Mouse (Mus musculus): ENCODE results near the gene Pkn1. TPM values are rescaled to one million over a fixed set of nuclear protein-coding genes. Genes with fewer than 3 reads are reported as not detected.
A peak's percentile ranks its signal among the peaks of the same experiment; 100 is the strongest.

Pkn1 gene
- polyA plus RNA-seq, 1 experiment from 2014 or later, result 35.1 TPM

DNA sequence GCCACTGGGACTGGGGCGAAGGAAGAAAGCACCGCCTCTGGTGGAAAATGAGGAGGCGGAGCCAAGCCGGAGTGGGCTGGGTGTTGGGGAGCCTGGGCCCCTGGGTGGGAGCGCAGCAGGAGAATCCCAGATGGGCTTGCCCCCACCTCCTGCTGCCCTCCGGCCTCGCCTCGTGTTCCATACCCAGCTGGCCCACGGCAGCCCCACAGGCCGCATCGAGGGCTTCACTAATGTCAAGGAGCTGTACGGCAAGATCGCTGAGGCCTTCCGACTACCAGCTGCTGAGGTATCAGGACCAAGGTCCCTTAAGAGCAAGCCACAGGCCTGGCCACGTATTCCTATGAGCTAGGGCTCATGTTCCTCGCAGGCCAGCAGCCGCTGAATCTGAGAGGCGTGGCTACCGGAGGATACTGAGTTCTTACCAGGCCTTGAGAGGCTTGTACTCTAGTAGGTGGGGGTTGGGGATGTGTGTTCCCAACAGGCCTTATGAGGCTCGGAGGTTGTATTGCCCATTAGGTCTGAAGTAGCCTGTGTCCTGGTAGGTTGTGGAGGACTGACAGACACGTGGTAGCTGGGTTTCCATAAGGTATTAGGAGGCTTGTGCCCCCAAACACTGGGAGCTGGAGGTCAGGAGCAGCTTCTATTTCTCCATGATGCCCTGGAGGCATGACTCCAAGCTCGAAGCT is 37.8 kb downstream of the Pkn1 start:
- H3K4me1 ChIP-seq, result peaks cover 52% of the 10 kb centered on the region
- H3K9ac ChIP-seq, result no peak overlapping the region

DNA sequence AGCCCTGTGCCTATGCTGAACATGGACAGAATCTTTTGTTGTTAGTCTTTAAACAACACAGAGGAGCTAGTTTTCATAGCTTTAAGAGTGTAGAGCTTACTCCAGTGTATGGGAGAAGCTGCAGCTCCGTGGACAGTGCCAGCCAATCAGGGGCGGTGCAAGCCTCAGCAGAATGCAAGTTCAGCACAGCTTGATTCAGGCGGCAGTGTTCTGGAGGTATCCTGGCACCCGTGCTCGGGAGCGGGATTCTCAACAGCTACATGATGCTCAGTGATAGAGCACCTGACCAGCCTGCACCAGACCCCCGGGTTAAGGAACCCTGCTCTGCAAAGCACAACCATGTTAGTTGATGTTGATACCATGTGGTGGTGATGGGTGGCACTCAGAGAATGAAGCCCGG is 38.4 kb downstream of the Pkn1 start:
- H3K4me3 ChIP-seq, result 0 out of 2 replicates have a peak overlapping the region, but pooled peaks have one; percentile 1
- H3K4me1 ChIP-seq, result peaks cover 46% of the 10 kb centered on the region
- 10% methylated on average over 8 of the region's 8 CpGs for WGBS
- no peaks in the 10 kb centered on the region for H3K9me3 ChIP-seq
- peak overlapping the region; percentile 37; the same call in 1 of the 2 replicates for H3K27ac ChIP-seq
- H3K9ac ChIP-seq, result no peak overlapping the region
- ATAC-seq (ENCODE audit: insufficient number of reproducible peaks, insufficient read depth, low FRiP score, low TSS enrichment), result 0 out of 2 replicates have a peak, but pooled peaks have one; percentile 7
- peaks cover 20% of the 10 kb centered on the region for H3K36me3 ChIP-seq
- no peaks in the 10 kb centered on the region for H3K27me3 ChIP-seq
- H3K4me2 ChIP-seq (replicated peaks), result peak overlapping the region; percentile 28

More for the DNA sequence above, 37.8 kb downstream of the Pkn1 start:
- 8% methylated on average over 22 of the region's 22 CpGs for WGBS
- 0 out of 2 replicates have a peak overlapping the region, but pooled peaks have one; percentile 1 for H3K4me3 ChIP-seq
- no peaks in the 10 kb centered on the region for H3K27me3 ChIP-seq
- H3K36me3 ChIP-seq, result peaks cover 20% of the 10 kb centered on the region
- H3K9me3 ChIP-seq, result no peaks in the 10 kb centered on the region
- peak overlapping the region; percentile 50 for H3K27ac ChIP-seq
- peak; percentile 29; the same call in 1 of the 2 replicates for ATAC-seq (ENCODE audit: insufficient number of reproducible peaks, insufficient read depth, low FRiP score, low TSS enrichment)
- H3K4me2 ChIP-seq (replicated peaks), result peak overlapping the region; percentile 28

DNA sequence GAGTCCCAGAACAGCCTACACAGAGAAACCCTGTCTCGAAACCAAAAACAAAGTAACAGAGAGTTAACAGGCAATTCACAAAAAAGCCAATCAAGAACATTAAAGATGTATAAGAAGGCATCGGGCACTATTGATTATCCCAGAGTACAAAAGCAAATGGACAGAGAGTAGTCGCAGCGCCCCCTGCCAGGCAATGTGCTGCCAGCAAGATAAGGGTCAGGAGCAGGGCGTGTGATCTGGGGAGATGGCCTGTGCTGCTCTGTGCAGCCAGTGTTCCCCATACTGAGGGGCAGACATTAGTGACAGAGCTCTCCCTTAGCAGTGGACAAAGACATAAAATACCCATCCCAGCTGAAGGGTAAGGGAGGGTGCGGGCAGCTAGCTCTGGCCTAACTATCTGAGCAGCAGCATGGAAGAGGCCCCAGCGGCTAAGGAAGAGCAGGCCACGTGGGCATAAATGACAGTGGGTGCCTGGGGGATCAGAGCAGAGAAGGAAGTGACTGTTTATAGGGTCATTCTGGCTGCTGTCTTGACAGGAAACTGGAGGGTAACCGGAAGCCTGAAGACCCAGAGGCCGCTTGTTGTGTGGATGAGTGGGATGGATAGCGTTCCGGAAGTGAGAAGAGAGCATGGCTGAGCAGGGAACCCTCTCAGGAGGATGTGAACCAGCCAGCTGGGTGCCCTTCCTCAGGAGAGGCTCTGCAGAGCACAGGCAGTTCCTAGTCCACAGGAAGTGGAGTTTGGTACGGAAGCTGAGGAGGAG is 42.3 kb downstream of the Pkn1 start:
- no peak for ATAC-seq (ENCODE audit: insufficient number of reproducible peaks, insufficient read depth, low FRiP score, low TSS enrichment)
- Histone ChIP-seq H3K4me1 (peaks cover 31% of the 10 kb centered on the region), H3K27me3 (no peaks in the 10 kb centered on the region), H3K9ac (no peak overlapping the region), H3K4me3 (no peak overlapping the region), H3K4me2 (replicated peaks) (no peak overlapping the region), H3K9me3 (no peaks in the 10 kb centered on the region), H3K27ac (no peak overlapping the region), H3K36me3 (peaks cover 11% of the 10 kb centered on the region)
- WGBS, result 77% methylated on average over 13 of the region's 13 CpGs

DNA sequence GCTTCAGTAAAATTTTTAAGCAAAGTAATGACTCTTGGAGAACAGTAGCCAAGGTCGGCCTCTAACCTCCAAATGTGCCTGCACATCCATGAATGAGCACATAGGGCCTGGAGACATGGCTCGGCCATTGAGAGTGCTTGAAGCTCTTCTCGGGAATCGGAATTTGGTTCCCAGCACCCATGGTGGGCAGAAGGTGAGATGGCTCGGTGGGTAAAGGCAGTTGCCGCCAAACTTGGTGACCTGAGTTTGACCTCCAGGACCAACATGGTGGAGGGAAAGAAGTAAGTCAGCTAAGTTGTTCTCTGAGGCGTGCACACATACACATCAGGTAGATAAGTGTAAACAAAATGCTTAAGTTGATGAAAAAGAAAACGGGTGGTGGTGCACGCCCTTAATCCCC is 42.9 kb downstream of the Pkn1 start:
- peaks cover 25% of the 10 kb centered on the region for H3K4me1 ChIP-seq
- H3K36me3 ChIP-seq, result peaks cover 11% of the 10 kb centered on the region
- H3K4me2 ChIP-seq (replicated peaks), result no peak overlapping the region
- no peak overlapping the region for H3K27ac ChIP-seq
- H3K9me3 ChIP-seq, result no peaks in the 10 kb centered on the region
- 91% methylated on average over 9 of the region's 9 CpGs for WGBS
- no peak for ATAC-seq (ENCODE audit: insufficient number of reproducible peaks, insufficient read depth, low FRiP score, low TSS enrichment)
- H3K27me3 ChIP-seq, result no peaks in the 10 kb centered on the region
- no peak overlapping the region for H3K9ac ChIP-seq
- H3K4me3 ChIP-seq, result no peak overlapping the region

DNA sequence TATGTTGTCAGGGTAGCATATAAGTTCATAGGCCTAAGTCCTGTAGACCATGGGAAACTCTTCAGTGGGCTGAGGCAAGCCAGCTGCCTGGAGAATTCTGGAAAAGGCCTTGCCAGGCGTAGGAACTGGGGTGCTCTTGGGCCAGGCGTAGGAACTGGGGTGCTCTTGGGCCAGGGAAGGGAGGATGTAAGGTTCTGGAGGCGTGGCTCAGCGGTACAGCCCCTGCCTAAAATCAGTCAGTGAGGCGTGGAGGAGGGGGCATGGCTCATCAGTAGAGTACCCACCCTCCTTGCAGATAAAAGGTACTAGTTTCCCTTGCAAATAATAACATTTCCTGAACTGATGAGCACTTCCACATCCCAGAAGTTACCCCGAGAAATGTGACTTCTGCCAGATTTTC is 44.3 kb downstream of the Pkn1 start:
- no peak overlapping the region for H3K4me3 ChIP-seq
- H3K4me2 ChIP-seq (replicated peaks), result no peak overlapping the region
- H3K27ac ChIP-seq, result no peak overlapping the region
- ATAC-seq (ENCODE audit: insufficient number of reproducible peaks, insufficient read depth, low FRiP score, low TSS enrichment), result no peak
- no peaks in the 10 kb centered on the region for H3K9me3 ChIP-seq
- no peak overlapping the region for H3K9ac ChIP-seq
- peaks cover 11% of the 10 kb centered on the region for H3K36me3 ChIP-seq
- peaks cover 11% of the 10 kb centered on the region for H3K4me1 ChIP-seq
- no peaks in the 10 kb centered on the region for H3K27me3 ChIP-seq
- WGBS, result 92% methylated on average over 6 of the region's 6 CpGs

DNA sequence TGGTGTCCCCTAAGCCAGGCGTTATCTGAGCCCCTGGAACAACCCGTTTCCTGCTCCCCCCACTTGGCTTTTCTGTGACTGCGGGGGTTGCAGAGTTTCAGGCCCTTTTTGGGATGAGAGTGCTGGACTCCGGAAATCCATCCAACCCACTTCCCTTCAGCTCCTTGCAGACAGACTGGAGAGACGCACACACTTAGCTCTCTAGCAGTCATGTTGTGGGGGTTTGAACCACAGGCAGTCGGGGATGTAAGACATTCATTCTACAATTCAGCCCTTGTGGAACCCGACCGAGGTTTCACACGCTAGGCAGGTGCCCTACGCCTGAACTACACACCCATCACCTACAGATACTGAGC is 45.3 kb downstream of the Pkn1 start:
- H3K27ac ChIP-seq, result peak overlapping the region; percentile 78
- no peak for ATAC-seq (ENCODE audit: insufficient number of reproducible peaks, insufficient read depth, low FRiP score, low TSS enrichment)
- no peaks in the 10 kb centered on the region for H3K27me3 ChIP-seq
- H3K4me2 ChIP-seq (replicated peaks), result peak overlapping the region; percentile 95
- peak overlapping the region; percentile 91 for H3K4me3 ChIP-seq
- H3K4me1 ChIP-seq, result peaks cover 11% of the 10 kb centered on the region
- no peaks in the 10 kb centered on the region for H3K9me3 ChIP-seq
- H3K36me3 ChIP-seq, result peaks cover 9% of the 10 kb centered on the region
- peak overlapping the region; percentile 87 for H3K9ac ChIP-seq
- WGBS, result 37% methylated on average over 10 of the region's 10 CpGs

DNA sequence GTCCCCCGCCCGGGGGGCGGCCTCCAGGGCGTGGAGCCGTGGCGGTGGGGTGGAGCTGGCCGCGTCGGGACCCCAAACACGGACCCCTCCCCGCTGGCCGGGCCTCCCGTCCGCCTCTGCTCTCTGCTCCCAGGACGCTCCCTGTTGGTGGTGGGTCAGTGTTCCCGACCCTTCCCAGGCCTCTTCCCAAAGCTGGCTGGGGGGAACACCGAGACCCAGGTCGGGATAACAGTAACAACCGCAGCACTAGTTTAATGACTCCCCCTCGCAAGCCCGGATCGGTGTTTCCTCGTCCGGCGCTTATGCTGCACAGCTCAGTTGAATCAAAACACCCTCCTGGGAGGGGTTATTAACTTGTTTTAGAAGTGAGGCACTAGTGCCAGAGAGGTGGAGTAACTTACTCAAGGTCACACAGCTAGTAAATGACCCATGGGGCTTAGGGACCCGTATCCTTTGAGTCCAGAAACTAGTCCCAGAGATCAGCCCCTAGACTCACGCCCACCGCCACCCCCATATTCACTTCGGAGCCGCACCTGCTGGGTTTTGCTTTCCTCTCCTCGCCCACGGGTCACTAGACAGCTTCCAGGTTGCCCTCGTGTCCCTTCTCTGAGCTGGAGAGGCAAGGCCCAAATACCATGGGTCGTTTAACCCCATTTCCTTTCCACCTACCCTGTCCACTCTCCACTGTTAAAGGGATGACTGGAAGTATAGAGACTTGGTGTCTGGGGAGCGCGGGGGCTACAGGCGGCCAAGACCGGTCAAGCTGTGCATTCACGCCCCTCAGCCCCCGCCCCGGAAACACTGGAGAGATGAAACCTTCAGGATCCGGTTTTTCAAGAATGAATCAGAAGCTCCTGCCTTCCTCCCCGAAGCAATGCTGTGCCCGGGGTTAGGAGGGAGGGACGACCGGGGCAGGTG is 46.0 kb downstream of the Pkn1 start:
- H3K4me3 ChIP-seq, result peak overlapping the region; percentile 91
- H3K4me1 ChIP-seq, result peaks cover 11% of the 10 kb centered on the region
- peak overlapping the region; percentile 78 for H3K27ac ChIP-seq
- peaks cover 7% of the 10 kb centered on the region for H3K36me3 ChIP-seq
- peak overlapping the region; percentile 87 for H3K9ac ChIP-seq
- no peaks in the 10 kb centered on the region for H3K27me3 ChIP-seq
- no peaks in the 10 kb centered on the region for H3K9me3 ChIP-seq
- H3K4me2 ChIP-seq (replicated peaks), result peak overlapping the region; percentile 95
- ATAC-seq (ENCODE audit: insufficient number of reproducible peaks, insufficient read depth, low FRiP score, low TSS enrichment), result no peak; the same call in 1 of the 2 replicates
- 1% methylated on average over 46 of the region's 46 CpGs for WGBS

DNA sequence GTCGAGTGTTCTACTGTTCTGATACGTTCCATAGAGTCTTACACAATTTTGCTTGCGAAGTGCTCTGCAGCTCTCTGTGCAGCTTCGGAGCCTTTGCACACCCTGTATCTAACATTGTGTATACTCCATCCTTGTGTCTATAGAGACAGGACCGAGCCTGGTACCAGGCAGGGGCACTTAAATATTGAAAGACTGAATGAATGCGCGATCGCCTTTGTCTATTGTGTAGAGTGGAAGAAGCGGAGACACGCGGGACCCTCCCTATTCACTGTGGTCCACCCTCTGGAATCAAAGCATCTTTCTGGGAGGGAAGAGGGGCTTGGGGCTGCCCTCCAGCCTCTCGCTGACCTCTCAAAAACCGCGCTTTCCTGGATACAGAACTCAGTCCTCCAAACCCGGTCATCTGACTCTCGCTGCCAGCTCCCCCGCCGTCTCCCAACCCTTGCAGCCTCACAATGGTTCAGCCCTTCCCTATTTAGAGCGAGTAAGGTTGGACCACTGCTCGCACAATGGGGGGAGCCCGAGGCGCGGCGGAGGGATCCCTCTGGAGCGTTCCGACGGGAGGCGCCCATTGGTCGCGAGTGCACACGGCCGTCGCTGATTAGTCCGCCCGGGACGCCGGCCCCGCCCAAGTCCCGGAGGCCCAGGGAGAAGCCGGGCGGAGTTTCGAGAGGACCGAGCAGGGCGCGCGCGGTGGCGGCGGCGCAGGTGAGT is 46.8 kb downstream of the Pkn1 start, which contains the start of gene Gipc1:
Gene Gipc1, plus strand, starts transcription at position 648 of the 714 bp plus-strand sequence.
- Histone ChIP-seq H3K4me3 (peak within 1 kb of the TSS; percentile 91), H3K4me2 (replicated peaks) (peak within 1 kb of the TSS; percentile 95), H3K9ac (peak within 1 kb of the TSS; percentile 87), H3K4me1 (peaks cover 11% of the 10 kb centered on the region), H3K9me3 (no peaks in the 10 kb centered on the region), H3K27ac (peak within 1 kb of the TSS; percentile 90), H3K36me3 (peaks cover 3% of the 10 kb centered on the region; the same call in 1 of the 2 replicates), H3K27me3 (no peaks in the 10 kb centered on the region)
- ATAC-seq (ENCODE audit: insufficient number of reproducible peaks, insufficient read depth, low FRiP score, low TSS enrichment), result peak; percentile 96
- WGBS, result 5% methylated on average over 50 of the region's 50 CpGs

DNA sequence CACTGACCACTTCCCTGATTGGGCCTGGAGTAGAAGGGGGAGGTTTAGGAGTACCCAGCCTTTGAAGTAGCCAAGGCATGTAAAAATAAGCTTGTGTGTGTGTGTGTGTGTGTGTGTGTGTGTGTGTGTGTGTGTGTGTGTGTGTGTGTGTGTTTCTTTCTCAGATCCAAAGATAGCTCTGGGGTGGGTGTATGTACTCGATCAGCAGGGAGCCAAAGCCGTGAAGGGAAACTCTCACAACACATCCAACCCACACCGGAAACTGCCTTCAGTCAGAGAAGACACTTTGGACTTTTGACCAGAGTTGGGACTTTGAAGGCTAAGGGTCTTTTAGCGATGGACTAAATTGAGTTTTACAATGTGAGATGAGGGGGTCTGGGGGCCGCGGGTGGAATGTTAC is 49.3 kb downstream of the Pkn1 start:
- no peak for ATAC-seq (ENCODE audit: insufficient number of reproducible peaks, insufficient read depth, low FRiP score, low TSS enrichment)
- H3K36me3 ChIP-seq, result no peaks in the 10 kb centered on the region
- H3K27ac ChIP-seq, result no peak overlapping the region
- peaks cover 16% of the 10 kb centered on the region for H3K4me1 ChIP-seq
- no peak overlapping the region for H3K4me3 ChIP-seq
- H3K9me3 ChIP-seq, result no peaks in the 10 kb centered on the region
- H3K27me3 ChIP-seq, result no peaks in the 10 kb centered on the region
- WGBS, result 90% methylated on average over 6 of the region's 6 CpGs
- H3K4me2 ChIP-seq (replicated peaks), result no peak overlapping the region
- H3K9ac ChIP-seq, result no peak overlapping the region

DNA sequence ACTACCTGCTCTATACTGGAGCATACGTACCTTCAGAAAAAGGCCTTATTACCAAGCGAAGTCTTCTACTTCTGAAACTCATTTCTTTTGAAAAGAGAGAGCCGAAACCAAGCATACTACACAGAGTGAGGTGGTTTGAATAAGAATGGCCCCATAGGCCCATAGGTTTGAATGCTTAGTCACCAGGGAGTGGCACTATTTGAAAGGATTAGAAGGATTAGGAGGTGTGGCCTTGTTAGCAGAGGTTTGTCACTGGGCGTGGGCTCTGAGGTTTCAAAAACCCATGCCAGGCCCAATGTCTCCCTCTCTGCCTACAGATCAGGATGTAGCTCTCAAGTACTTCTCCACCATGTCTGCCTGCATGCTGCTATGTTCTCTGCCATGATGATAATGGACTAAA is 50.9 kb downstream of the Pkn1 start:
- Histone ChIP-seq H3K9me3 (no peaks in the 10 kb centered on the region), H3K27ac (no peak overlapping the region), H3K4me1 (peaks cover 5% of the 10 kb centered on the region), H3K36me3 (no peaks in the 10 kb centered on the region), H3K4me3 (no peak overlapping the region), H3K27me3 (no peaks in the 10 kb centered on the region), H3K4me2 (replicated peaks) (no peak overlapping the region), H3K9ac (no peak overlapping the region)
- WGBS, result 92% methylated on average over 4 of the region's 4 CpGs
- no peak for ATAC-seq (ENCODE audit: insufficient number of reproducible peaks, insufficient read depth, low FRiP score, low TSS enrichment)

DNA sequence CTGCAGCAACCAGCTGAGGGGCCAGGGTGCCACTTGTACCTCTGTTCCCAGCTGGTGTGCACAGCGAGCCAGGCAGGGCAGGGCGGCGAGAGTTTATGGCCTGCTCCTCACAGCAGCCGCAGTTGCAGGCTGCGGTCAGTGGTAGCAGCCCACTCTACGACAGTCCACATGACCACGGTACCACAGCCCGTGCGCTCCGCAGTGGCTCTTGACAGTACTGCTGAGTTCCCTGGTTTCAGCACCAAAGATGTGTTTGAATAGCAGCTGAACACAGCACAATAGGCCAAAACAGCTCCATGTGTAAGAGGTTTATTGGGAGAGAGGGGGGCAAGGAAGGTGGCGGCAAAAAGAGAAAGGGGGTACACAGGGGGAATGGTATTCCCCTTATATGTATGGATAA is 51.5 kb downstream of the Pkn1 start:
- WGBS, result 92% methylated on average over 11 of the region's 11 CpGs
- Histone ChIP-seq H3K4me2 (replicated peaks) (no peak overlapping the region), H3K36me3 (no peaks in the 10 kb centered on the region), H3K27me3 (no peaks in the 10 kb centered on the region), H3K9me3 (no peaks in the 10 kb centered on the region), H3K9ac (no peak overlapping the region), H3K27ac (no peak overlapping the region), H3K4me3 (no peak overlapping the region), H3K4me1 (peaks cover 5% of the 10 kb centered on the region; the same call in 1 of the 2 replicates)
- no peak for ATAC-seq (ENCODE audit: insufficient number of reproducible peaks, insufficient read depth, low FRiP score, low TSS enrichment)

Measured in embryonic facial prominence, embryonic 12.5 days (tissue).